In the genomic region with DNA sequence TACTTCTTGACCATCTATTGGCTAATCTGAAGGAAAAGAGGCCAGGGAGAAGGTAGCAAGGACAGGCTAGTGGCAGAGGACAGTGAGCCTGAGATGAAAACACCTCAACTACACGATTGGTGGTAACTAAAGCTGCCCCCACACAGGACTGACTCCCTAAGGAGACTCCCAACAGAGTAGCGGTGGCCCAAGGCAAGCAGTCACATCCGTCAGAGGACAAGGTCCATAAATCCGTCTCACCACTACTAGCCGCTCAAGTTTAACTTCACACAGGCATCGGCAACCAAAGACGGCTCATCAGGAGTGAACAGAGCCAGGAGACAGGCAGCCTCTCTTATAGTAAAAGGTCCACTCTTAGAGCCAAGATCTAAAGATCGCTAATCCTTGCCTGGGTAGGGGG, we compare ENCODE assay signal across 23 mouse cellular contexts.
"Had no signal": no experiment of that assay in that cellular context is flagged by ENCODE, and none has a peak within 500 bp of the region (broad histone marks: within the 10 kb centered on the region; RNA-seq: fewer than 3 reads in every experiment).

No protein-coding gene starts in this region.

- H3K4me2 ChIP-seq: heart, embryonic 11.5 days; heart, embryonic 13.5 days; heart, embryonic 15.5 days; hindbrain, embryonic 13.5 days; hindbrain, embryonic 15.5 days; limb, embryonic 13.5 days; limb, embryonic 15.5 days; liver, embryonic 12.5 days had no signal

- DNase-seq: forebrain, postnatal 0 days; gastrocnemius, postnatal 14 days; gastrocnemius, postnatal 36 days; heart, adult 11 months; heart, adult 2 months; heart, postnatal 14 days; heart, postnatal 36 days; kidney, adult 18-20 months; kidney, postnatal 14 days; kidney, postnatal 36 days; layer of hippocampus, postnatal 36 days; left cerebral cortex, postnatal 4 days had no signal

- H3K4me1 ChIP-seq: heart, embryonic 15.5 days; hindbrain, embryonic 13.5 days; hindbrain, embryonic 15.5 days; limb, embryonic 13.5 days; limb, embryonic 15.5 days had no signal

- H3K9me3 ChIP-seq: heart, embryonic 13.5 days; heart, embryonic 15.5 days; hindbrain, embryonic 13.5 days; hindbrain, embryonic 15.5 days; limb, embryonic 13.5 days; limb, embryonic 15.5 days; liver, embryonic 12.5 days had no signal

- H3K9ac ChIP-seq: forebrain, postnatal 0 days; heart, embryonic 13.5 days; heart, embryonic 15.5 days; hindbrain, embryonic 13.5 days; hindbrain, embryonic 15.5 days; limb, embryonic 13.5 days; limb, embryonic 15.5 days; liver, embryonic 12.5 days; liver, embryonic 14.5 days had no signal

- H3K27ac ChIP-seq: heart, adult 2 months; heart, embryonic 13.5 days; heart, embryonic 15.5 days; hindbrain, embryonic 13.5 days; hindbrain, embryonic 15.5 days; hindbrain, postnatal 0 days; limb, embryonic 13.5 days; limb, embryonic 15.5 days; liver, embryonic 12.5 days; liver, embryonic 14.5 days had no signal

- H3K27me3 ChIP-seq: heart, embryonic 13.5 days; heart, embryonic 15.5 days; hindbrain, embryonic 13.5 days; hindbrain, embryonic 15.5 days; limb, embryonic 13.5 days; limb, embryonic 15.5 days; liver, embryonic 12.5 days had no signal

- ATAC-seq: forebrain, postnatal 0 days; hindbrain, postnatal 0 days; intestine, embryonic 16.5 days; liver, embryonic 12.5 days had no signal

- H3K4me3 ChIP-seq: heart, adult 2 months; heart, embryonic 13.5 days; heart, embryonic 15.5 days; hindbrain, embryonic 13.5 days; hindbrain, embryonic 15.5 days; limb, embryonic 13.5 days; limb, embryonic 15.5 days; liver, embryonic 12.5 days had no signal
